Mouse (Mus musculus): Measurements from ENCODE around the gene Gm28047.

Gene Gm28047

DNA sequence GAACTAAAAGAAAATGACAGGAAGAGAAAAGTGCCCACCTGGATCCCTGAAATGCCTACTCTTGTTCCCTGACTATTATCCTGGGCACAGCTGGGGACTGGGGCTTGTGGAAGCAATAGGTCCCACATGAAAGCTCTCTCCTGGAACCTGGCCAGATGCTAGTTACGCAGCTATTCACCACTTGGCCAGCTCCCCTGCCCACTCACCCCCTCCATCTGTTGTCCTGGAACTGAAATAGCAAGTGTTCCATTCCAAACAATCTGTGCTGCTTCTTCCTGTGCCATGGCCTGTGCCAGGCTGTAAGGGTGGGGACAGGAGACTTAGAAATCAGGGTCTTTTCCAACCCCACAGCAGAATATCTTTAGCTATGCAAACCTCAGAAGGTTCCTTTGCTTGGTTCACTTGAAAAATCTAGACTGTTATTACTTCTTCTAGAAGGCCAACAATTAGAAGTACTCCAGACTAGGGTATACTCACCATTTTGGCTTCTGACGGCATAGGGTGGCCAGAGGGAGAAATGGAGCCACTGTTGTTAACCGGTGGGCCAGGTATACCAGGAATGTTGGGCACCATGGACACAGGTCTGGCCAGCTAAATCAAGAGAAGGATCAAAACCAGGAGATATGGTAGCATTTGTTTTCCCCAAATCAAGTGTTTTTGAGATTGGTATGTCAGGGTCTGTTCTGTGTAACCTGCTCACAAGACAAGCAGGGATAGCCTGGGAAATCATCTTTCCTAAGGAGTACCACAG, 78.0 kb downstream of the Gm28047 start:
- DNase-seq: no peak

DNA sequence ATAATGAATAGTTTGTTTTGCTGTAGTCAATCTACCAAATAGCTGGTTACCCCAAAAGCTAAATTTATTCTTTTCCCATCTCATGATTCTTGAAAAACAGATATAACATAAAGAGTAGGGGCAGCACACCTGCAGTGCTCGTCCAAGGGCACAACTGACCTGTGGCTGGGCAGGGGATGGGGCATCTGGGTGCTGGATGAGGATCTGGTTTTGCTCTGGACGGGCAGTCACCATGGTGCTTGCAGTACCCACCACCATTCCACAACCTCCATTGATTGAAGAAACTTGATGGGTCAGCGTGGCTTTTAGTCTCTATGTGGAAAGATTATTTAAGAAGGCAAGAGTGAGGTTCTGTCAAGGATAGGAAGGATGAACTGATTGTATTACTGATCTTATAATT, 78.6 kb downstream of the Gm28047 start:
- no peak for DNase-seq

DNA sequence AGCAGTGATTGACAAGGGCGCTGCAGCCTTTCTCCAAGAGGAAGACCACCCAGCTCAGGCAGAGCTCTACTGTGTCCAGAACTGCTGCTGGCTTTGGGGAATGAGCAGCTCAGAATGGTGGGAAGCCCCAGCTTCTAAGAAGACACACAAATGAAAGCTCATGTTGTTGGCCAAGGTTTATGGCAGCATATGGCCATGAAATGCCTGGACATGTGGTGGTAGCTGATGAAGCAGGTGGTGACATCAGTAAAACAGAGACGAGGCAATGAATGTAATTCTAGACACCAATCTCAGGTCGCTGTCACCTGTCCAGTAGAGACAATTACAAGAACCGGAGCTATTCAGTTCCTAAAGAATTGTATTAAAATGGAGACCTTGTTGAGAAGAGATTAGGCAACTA, 80.1 kb downstream of the Gm28047 start:
- DNase-seq: no peak

DNA sequence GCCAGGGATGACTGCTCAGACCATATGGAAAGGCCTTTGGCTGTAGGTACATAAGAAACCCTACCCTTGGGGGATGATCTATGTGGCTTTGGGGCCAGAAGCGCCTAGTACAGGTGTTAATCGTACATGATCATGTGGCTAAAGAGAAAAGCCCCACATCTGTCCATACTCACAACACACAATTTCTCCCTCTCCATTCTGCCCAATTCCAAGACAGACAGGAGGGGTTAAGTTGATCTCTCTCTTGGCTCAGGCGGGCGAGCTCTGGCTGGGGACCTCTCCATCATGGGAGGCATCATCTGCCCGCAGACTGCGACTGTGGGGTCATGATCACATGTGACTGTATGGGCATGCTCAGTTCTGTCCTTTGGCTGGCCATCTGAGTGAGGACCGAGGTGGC, 90.9 kb downstream of the Gm28047 start:
- DNase-seq: no peak

DNA sequence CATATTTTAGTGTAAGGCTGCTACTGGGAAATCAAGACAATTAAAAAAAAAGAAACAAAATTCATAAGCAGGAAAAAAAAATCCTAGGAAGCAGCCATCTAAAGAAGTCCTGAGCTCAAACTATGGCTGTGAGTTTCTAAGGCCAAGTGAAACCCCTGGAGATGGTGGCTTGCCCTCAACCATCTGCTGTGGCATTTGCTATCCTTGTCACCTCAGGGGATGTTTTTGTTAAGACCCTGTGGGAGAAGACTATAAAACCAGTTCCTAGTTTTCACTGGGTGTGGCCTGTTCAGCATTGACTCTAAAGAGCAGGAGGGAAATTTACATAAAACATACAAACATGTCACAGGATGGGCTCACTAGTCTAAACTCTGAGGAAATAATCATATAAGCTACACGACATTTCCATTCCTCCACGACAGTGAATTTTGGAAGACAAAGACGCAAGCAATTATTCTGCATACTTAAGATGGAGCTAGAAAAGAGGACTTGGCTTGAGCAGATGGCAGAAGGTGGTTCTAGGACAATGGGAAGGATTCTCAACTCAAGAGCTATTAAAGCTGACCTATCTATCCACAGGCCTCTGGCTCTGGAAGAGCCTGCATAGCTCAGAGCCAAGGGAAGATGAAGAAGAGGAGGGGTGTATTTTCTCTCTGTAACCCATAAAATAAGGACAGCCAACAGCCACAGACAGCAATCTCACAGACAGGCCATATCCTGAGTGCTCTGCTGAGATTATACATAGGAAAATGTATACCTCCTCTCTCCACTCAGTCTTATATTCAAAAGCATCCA, 92.6 kb downstream of the Gm28047 start:
- no peak for DNase-seq

DNA sequence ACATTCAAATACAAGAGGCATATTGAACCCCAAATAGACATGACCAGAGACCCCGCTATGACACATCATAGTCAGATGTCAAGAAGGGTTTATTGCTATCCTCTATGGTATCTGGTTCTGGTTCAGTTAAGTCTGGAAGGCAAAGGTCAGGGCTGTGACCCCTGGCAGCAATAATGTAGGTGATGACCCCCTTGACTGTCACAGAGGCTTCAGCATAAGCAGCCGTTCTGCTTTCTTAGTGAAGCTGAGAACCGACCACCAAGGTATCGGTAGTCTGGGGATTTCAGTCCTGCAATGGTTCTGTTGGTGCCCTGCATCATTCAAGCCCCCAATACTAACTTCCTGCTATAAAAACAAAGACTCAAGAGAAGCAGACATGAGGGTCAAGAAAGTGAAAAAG, 93.3 kb downstream of the Gm28047 start:
- DNase-seq: no peak

DNA sequence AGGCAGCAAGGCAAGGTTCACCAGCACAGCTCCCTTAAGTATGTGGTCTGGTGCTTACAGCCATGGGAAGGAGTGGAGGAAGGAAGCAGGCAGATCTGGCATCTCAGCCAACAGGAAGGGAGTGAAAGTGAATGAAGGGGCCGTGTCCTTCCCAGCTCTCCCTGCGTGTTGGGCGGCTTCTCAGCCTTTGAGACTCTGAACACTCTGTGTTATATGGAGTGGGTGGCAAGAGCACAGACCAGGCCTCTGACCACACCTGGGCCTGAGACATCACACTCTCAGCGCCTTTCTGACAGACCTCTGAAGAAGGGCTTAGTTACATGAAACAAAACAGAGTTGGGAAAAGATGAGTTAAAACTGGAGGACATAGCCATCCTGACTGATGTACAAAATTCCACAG, 94.3 kb downstream of the Gm28047 start:
- no peak for DNase-seq

DNA sequence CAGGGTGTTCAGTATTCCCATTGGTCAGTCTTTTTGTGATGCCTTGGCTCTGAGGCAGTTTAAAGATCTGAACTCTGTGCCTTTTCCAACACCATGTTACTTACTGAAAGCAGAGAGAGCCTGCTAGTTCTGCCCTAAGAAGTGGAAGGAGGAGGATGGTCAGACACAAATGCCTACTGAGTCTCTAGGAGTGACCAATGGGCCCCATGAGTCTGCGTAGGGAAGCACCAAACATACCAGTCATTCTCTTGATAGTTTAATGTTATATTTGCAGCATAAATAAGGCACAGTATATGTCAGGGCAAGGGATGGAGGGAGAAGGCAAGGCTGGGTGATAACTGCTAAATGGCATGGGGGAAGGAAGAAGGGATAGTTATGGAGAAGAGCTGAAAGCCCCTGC, 96.5 kb downstream of the Gm28047 start:
- no peak for DNase-seq

DNA sequence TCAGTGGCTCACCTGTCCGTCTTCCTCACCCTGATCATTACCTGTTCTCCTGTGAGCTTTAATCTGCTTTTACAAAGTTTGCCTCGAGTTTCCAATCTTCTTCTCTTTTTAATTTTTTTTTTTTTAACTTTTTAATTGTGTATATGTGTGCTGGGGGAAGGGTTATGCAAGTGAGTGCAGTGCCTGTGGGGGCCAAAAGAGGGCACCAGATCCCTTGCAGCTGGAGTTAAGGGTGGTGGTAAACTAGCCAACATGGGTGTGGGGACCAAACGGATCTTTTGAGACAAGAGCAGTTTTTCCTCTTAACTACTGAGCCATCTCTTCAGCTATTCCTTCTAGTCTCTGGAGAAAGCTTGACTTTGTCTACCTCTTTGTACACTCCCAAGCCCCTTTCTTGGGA, 96.9 kb downstream of the Gm28047 start:
- DNase-seq: no peak

DNA sequence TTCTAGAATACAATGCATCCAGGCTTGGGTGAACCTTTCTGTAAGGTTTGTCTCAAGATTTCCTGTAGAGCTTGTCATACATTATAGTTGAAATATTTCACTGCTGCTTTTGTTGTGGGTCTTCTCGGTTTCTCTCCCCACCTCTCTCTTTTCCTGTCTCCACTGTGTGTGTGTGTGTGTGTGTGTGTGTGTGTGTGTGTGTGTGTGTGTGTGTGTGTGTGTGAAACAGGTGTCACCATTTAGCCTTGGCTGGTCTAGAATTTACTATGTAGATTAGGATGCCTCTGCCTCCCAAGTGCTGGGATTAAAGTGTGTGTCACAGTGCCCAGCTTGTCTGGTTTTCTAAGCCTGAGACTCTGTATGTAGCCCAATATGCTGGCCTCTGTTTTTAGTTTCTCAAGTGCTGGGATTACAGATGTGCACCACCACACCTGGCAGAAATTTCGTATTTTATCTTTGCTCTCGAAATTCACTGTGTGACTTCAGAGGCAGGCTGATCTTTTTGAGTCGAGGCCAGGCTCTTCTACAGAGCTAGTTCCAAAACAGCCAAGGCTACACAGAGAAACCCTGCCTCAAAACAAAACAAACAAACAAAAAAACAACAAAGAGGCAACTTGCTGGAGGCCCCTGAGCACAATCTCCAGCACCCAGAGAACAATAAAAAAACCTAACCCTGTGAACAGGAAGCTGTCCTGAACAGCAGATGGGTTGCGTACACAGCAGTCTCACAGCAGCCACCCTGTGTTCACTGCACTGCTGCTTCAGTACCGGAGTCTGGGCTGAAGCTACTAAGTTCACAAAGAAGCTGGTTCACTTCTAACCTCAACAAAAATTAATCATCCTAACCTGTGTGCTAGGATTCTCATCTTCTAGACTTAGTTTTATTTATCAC, 98.5 kb downstream of the Gm28047 start:
- no peak for DNase-seq

DNA sequence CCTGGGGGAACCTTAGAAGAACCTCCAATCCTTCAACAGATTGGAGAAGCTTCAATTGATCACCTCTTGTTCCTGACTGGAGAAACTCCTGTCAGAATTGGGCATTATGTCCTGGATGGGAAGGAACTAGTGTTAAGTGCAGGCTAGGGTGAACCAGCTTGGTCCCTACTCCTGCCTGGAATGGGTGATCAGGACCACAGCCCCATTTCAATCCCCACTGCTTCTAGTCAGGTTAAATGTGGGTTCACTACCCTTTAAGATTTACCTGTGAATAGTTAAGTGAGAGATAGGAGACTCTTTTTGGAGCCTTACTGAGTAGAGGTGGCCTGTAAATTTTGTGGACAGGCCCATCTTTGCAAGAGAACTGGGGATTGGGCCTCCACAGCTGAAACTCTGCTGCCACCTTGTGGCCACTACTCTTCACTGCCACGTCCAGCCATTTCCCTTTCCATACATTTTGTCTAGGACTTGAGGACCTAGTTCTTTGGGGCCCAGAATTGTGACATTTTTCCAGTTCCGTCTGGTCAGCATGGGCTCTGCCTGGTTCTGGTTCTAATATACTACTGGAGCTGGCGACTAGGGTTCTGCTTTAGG, 99.9 kb downstream of the Gm28047 start, which contains the start of gene Npff:
Npff (minus strand) TSS at position 51 of the 594 bp plus-strand sequence.
- peak; percentile 82 for DNase-seq

DNA sequence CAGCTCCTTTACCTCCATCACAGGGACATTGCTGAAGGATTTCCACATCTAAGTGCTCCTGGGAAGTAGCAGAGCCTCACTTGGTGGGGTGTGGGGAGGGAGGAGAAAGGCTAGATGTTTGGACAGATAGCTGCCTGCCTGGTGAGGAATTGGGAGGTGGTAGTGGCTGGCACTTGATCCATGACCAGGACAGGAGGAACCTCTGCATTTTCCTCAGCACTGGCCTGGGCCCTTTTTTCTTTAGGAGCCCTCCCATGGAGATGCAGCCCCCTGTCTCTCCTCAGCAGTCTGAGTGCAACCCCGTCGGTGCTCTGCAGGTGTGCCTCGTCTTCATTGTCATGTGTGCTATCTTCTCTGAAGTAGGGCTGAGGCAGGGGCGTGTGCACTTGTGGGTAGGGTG, 103.4 kb downstream of the Gm28047 start:
- no peak for DNase-seq

DNA sequence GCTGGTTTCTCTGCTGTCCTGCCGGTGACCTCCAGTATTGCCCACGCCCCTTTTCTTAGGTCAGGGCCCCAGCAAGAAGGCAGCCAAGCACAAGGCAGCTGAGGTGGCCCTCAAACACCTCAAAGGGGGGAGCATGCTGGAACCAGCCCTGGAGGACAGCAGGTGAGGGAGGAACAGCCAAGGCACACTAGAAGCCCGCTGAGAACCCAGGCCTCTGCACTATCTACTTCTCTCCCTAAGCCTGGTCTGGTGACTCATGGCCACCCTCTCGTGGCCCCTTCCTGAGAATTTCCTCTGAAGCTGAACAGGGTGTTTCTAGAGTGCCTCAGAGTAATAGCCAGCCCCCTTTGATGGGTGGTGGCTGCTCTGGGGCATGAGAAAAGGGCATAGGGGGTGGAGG, 104.5 kb downstream of the Gm28047 start:
- DNase-seq: no peak

DNA sequence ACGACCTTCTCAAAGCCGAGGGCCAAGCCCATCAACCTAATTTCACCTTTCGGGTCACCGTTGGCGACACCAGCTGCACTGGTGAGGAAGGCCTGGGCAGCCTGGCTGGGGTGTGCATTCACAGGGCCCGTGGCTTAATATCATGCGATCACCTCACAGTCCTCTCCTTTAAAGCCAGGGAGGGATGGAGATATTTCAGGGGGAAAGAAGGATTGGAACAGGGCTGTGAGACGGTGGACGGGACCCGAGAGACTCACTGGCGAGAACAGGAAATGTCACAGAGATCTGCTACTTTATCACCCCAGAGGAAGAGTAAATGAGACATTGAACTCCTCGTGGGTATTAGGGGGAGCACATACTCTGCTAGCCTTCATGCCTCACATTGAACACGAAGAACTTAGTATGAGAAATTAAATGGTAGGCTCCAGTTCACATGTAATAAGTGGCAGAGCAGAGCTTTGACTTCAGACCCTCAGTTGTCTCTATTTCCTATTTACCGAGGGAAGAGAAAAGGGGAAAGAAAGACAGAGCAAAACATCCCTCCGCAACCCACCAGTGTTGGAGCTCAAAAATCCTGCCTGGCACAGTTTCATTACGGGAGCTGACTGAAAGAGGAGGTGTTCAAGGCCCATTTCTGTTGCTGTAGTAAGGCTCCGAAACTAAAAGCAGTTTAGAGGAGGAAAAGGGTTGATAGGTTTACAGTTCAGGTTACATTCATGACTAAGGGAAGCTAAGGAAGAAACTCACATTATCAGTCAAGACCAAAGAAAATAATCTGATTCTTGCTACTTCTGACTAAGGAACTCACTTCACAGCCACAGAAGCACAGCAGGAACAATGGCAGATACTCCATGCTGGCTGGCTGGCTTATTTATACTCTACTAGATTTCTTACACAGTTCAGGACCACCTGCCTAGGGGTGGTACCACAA, 105.4 kb downstream of the Gm28047 start:
- no peak for DNase-seq

DNA sequence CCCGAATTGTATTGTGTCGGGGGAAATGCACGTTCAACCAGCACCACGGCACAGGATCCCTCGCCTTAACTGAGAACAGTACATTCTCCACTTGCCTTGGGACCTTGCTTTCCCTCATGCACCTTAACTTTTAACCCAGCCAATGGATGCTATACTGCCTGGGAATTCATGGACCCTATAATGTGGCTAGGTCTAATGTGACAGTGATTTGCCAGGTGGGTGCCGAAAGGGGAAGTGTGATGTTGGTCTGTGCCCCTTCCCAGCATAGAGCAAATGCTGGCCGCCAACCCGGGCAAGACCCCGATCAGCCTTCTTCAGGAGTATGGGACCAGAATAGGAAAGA, 106.0 kb downstream of the Gm28047 start:
- DNase-seq: no peak

DNA sequence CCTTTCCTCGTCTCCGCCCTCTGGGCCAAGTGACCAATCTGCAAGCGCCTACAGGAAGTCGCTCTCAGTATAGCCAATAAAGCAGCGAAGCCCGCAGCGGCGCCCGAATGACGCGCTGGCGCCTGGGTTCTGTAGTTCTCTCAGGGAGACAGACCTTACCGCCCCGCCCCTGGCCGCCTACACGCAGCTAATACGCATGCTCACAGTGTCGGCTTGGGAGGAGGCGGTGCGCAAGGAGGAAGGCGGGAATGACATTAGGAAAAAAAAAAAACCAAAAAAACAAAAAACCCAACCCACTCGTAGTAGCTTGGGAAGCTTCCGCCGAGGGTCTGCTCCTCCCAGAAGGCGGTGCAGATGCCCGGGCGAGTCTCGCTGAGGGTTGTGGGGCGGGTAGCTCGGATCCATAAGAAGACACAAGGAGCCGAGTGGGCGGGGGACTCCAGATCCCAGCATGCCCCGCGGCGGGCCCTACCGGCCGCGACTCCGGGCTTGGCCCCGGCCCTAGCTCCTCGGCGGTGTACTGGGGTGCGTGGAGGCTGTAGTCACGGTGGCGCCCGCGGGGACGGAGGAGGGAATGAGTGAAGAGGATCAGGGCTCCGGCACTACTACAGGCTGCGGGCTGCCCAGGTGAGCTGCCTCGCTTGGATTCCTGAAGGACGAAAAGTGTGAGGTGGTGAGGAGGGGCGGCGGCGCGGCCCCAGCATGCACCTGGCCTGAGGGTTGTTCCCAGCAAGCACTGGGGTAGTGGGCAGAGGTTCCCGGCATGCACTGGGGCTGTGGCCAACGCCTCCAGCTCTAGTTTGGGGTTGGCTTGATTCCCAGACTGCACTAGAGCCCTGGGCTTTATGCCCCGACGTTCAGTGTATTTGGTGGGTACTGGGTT, 106.7 kb downstream of the Gm28047 start, which contains the start of gene Tarbp2:
Tarbp2 (plus strand) TSS at position 217 of the 883 bp plus-strand sequence.
- DNase-seq: peak; percentile 99

DNA sequence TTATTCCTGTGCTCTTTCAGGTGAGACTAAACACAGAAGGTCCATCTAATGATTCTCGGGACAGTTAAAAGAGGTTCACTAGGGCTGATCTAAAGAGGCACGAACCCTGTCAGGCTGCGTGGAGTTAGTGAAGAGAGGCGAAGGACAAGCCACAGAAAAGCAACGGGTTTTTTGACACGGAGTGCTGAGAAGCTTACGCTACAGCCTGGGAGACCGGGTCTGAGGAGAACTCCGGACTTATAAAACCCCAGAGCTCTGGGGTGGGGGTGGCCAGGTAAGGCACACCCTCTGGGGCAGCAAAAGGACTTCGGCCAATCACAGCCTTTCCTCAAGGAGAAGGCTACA, 107.3 kb downstream of the Gm28047 start:
- no peak for DNase-seq

DNA sequence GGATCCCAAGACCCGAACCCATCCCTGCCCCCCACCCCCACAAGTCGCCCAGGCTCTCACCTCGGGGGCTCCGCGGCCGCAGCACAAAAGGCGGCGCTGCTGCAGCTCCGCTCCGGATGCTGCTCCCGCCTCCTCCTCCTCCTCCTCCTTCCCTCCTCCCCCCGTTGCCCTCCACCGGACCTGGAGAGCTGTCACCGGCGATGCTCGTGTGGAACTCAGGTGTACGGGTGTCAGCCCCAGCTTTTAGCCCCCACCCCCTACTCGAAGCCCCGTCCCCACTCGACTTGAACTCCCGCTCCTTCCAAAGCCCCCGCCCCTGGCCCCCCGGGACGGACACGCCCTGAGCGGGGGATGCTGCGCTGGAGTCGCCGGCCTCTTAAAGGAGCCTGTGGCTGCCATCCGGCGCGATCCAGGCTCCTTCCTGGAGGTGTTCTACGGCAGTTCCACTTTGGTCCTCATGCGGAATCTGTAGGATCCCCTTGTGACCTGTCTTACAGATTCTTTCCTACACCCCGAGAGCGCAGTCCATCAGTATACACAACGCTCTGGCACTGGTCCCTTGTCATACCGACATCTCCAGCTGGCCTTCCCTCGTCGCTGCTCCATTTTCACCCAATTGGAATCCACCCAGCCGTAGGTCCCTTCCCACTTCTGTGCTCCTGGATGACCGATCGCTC, 108.0 kb downstream of the Gm28047 start, which contains the start of gene Map3k12:
Map3k12 (minus strand) TSS at position 337 of the 677 bp plus-strand sequence.
- peak; percentile 85 for DNase-seq

DNA sequence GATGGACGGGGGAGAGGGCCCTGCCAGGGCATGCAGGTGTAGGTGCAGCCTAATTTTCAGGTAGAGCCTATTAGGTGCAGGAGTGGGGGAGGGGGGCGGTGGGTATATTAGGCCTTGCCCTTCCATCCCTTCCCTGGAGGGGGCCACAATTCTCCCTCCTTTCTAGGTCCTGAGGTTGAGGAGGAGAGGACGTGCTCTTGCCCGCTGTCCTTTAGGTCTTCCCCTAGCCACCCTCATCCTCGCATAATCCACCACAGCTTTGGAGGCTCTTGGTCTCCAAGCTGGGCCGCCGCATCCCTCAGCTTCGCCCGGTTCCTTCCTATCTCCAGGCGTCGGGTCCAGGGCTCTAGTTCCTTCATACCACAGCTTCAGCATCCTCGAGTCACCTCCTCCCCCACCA, 108.6 kb downstream of the Gm28047 start:
- peak; percentile 56 for DNase-seq

DNA sequence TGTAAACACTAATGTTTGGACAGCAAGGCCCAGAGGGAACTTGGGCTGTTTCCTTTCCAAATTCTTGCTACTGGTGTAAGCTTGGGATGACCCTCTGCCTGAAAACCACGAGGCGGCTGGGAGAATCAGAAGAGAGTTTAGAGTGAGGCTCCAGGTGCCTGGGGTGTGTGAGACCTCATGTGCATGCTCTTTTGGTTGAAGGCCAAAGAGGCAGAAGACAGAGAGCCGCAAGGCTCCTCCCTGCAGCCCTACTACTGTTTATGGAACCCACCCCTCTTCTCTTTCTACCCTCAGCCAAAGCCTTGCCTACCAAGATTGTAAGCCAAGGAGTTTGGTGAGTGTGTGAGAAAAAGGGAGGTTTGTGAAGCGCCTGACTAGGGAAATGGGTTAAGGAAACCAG, 109.1 kb downstream of the Gm28047 start:
- no peak for DNase-seq
